Mouse (Mus musculus): Measurements from ENCODE around the gene Rbm44. TPM values are rescaled to one million over a fixed set of nuclear protein-coding genes. Genes with fewer than 3 reads are reported as not detected.
A peak's percentile ranks its signal among the peaks of the same experiment; 100 is the strongest.

Rbm44 gene
- polyA plus RNA-seq, 1 experiment from 2014 or later, result 3.3 TPM

DNA sequence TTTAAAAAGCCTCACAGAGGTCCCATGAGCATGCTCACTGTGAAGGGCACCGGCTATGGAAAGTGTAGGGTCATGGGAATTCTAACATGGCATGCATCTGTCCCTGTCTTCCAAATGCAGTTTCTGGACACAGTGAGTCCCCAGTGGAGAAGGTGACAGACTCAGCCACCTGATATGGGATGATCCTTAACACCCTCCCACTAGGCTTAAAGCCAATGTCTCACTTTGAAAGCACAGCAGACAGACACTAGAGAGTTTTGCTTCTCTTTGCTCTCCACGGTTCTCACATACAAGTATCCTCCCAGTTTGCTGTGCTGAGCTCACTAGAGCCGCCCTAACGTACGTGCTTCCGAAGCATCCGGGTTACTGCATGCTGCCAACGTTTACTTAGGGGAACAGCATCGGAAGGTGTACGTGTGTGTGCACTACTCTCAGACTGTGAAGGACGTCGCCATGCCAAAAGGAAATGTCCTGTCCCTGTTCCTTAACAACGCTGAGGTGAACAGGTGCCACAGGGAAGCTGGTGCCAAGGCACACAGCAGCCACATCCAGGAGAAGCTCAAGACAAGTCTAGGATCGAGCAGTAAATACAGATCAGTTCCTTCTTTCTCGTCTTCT, 41.4 kb upstream of the Rbm44 start:
- peaks cover 5 to 34% of the 10 kb centered on the region in 2 experiments for H3K4me1 ChIP-seq (ENCODE audit: control insufficient read depth in 2 of 2, insufficient read depth in 2 of 2, low read length in 2 of 2)
- no peaks in the 10 kb centered on the region for H3K27me3 ChIP-seq (ENCODE audit: control insufficient read depth, insufficient read depth, low read length)
- 86% methylated on average over 15 of the region's 15 CpGs for WGBS
- 0 out of 2 replicates have a peak overlapping the region, but pooled peaks have one; percentile 8 for H3K9ac ChIP-seq (ENCODE audit: low read length)
- H3K4me2 ChIP-seq (ENCODE audit: low read length), result no peak overlapping the region
- ATAC-seq (ENCODE audit: insufficient number of reproducible peaks, insufficient read depth, low FRiP score, low read depth), result no peak
- H3K27ac ChIP-seq (replicated peaks in 1 of 2; ENCODE audit: control insufficient read depth in 1 of 2, insufficient read depth in 1 of 2, low read depth in 2 of 2, low read length in 2 of 2), result peak overlapping the region; percentile 28 to 37; a peak in 3 of 4 replicates
- H3K36me3 ChIP-seq (ENCODE audit: control insufficient read depth, insufficient read depth, low read length), result peaks cover 92% of the 10 kb centered on the region
- H3K4me3 ChIP-seq (ENCODE audit: control insufficient read depth in 1 of 2, insufficient read depth in 1 of 2, low read depth in 1 of 2, low read length in 2 of 2), result no peak overlapping the region
- no peaks in the 10 kb centered on the region for H3K9me3 ChIP-seq (ENCODE audit: control insufficient read depth, low read length)

DNA sequence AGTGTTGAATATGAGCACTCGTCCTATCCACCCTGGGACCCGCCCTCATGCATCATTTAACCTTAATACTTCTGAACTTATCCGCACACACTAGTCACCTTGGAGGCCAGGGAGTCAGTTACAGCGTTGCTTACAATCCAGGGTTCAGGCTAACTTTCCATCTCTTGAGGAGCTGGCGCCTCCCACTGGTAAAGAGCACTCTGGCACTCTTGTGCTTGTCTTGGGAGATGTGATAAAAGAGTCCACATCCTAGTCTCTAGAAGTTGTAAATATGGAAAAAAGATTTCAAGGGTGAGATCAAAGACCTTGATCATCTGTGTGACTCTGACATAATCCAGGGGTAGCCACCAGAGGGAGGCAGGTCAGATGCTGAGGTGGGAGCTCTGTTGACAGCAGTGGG, 37.3 kb upstream of the Rbm44 start:
- ATAC-seq (ENCODE audit: insufficient number of reproducible peaks, insufficient read depth, low FRiP score, low read depth), result no peak
- Histone ChIP-seq H3K27me3 (ENCODE audit: control insufficient read depth, insufficient read depth, low read length) (no peaks in the 10 kb centered on the region), H3K27ac (replicated peaks in 1 of 2; ENCODE audit: control insufficient read depth in 1 of 2, insufficient read depth in 1 of 2, low read depth in 2 of 2, low read length in 2 of 2) (peak overlapping the region; percentile 41 to 87; a peak in 3 of 4 replicates), H3K36me3 (ENCODE audit: control insufficient read depth, insufficient read depth, low read length) (peaks cover 97% of the 10 kb centered on the region), H3K4me3 (ENCODE audit: control insufficient read depth in 1 of 2, insufficient read depth in 1 of 2, low read depth in 1 of 2, low read length in 2 of 2) (no peak overlapping the region), H3K4me2 (ENCODE audit: low read length) (no peak overlapping the region), H3K9ac (ENCODE audit: low read length) (no peak overlapping the region), H3K4me1 (ENCODE audit: control insufficient read depth in 2 of 2, insufficient read depth in 2 of 2, low read length in 2 of 2) (peaks cover 15 to 52% of the 10 kb centered on the region in 2 experiments), H3K9me3 (ENCODE audit: control insufficient read depth, low read length) (no peaks in the 10 kb centered on the region)
- 57% methylated on average over 5 of the region's 5 CpGs for WGBS

DNA sequence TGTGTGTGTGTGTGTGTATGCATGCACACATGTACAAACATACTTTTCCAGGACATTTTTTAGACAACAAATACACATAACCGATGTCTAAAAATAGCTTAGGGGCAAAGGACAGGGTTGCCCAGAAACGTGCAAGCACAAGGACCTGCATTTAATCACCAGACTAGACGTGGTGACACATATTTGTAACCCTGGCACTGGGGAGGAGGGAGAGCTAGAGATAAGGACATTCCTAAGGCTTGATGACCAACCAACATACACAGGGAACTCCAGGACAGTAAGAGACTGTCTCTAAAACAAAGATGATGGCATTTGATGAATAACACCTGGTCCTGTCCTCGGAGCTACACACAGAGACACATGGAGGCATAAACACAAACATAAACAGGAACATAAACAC, 35.6 kb upstream of the Rbm44 start:
- peaks cover 15 to 38% of the 10 kb centered on the region in 2 experiments for H3K4me1 ChIP-seq (ENCODE audit: control insufficient read depth in 2 of 2, insufficient read depth in 2 of 2, low read length in 2 of 2)
- 0 out of 2 replicates have a peak overlapping the region, but pooled peaks have one; percentile 9 for H3K9ac ChIP-seq (ENCODE audit: low read length)
- peaks cover 97% of the 10 kb centered on the region for H3K36me3 ChIP-seq (ENCODE audit: control insufficient read depth, insufficient read depth, low read length)
- no peaks in the 10 kb centered on the region for H3K9me3 ChIP-seq (ENCODE audit: control insufficient read depth, low read length)
- no peak overlapping the region for H3K4me3 ChIP-seq (ENCODE audit: control insufficient read depth in 1 of 2, insufficient read depth in 1 of 2, low read depth in 1 of 2, low read length in 2 of 2)
- peak overlapping the region; percentile 3 for H3K4me2 ChIP-seq (ENCODE audit: low read length)
- 4% methylated on average over 4 of the region's 4 CpGs for WGBS
- peak overlapping the region; percentile 85 to 87 for H3K27ac ChIP-seq (replicated peaks in 1 of 2; ENCODE audit: control insufficient read depth in 1 of 2, insufficient read depth in 1 of 2, low read depth in 2 of 2, low read length in 2 of 2)
- no peaks in the 10 kb centered on the region for H3K27me3 ChIP-seq (ENCODE audit: control insufficient read depth, insufficient read depth, low read length)
- ATAC-seq (ENCODE audit: insufficient number of reproducible peaks, insufficient read depth, low FRiP score, low read depth), result peak; percentile 81

DNA sequence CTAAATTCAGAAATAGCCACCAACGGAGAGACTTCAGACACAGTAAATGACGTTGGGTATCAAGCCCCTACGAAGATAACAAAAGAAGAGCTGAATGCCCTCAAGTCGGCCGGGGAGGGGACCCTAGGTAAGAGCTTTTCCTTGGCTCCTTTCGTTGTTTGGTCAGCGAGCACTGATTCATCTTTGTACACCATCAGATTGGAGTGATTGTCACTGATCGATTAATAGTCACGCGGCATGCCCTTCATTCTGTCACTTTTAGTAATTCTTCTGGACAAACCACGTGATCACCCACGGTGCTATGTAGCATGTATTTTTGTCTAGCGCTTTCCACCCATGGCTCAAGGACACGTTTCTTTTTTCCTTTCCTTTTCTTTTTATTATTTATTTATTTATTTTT, 32.7 kb upstream of the Rbm44 start:
- no peak for ATAC-seq (ENCODE audit: insufficient number of reproducible peaks, insufficient read depth, low FRiP score, low read depth)
- 92% methylated on average over 14 of the region's 14 CpGs for WGBS

DNA sequence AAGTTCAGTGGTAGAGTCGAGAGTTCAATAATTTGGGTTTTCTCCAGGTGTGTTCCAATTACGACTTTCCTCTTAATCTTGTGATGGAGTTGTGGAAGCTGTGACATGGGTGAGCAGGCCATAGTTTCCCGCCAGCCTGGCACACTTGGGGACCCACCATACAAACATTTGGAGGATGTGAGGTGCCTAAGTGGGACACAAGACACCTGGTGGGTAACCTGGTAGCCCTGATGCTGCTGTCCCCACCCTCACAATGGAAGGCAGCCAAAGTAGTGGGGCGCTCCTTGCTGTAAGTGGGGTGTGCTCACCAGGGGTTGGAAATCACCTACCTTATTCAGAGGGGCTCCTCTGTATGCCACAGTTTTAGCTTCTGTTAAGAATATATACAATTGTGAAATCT, 32.3 kb upstream of the Rbm44 start:
- Histone ChIP-seq H3K9ac (ENCODE audit: low read length) (no peak overlapping the region), H3K27ac (replicated peaks in 1 of 2; ENCODE audit: control insufficient read depth in 1 of 2, insufficient read depth in 1 of 2, low read depth in 2 of 2, low read length in 2 of 2) (no peak overlapping the region), H3K4me3 (ENCODE audit: control insufficient read depth in 1 of 2, insufficient read depth in 1 of 2, low read depth in 1 of 2, low read length in 2 of 2) (no peak overlapping the region), H3K27me3 (ENCODE audit: control insufficient read depth, insufficient read depth, low read length) (no peaks in the 10 kb centered on the region), H3K4me2 (ENCODE audit: low read length) (no peak overlapping the region), H3K4me1 (ENCODE audit: control insufficient read depth in 2 of 2, insufficient read depth in 2 of 2, low read length in 2 of 2) (peaks cover 15 to 32% of the 10 kb centered on the region in 2 experiments), H3K36me3 (ENCODE audit: control insufficient read depth, insufficient read depth, low read length) (peaks cover 92% of the 10 kb centered on the region), H3K9me3 (ENCODE audit: control insufficient read depth, low read length) (no peaks in the 10 kb centered on the region)
- WGBS, result 94% methylated on average over 4 of the region's 4 CpGs
- no peak for ATAC-seq (ENCODE audit: insufficient number of reproducible peaks, insufficient read depth, low FRiP score, low read depth)

More for the DNA sequence above, 32.7 kb upstream of the Rbm44 start:
- Histone ChIP-seq H3K27ac (replicated peaks in 1 of 2; ENCODE audit: control insufficient read depth in 1 of 2, insufficient read depth in 1 of 2, low read depth in 2 of 2, low read length in 2 of 2) (no peak overlapping the region), H3K4me3 (ENCODE audit: control insufficient read depth in 1 of 2, insufficient read depth in 1 of 2, low read depth in 1 of 2, low read length in 2 of 2) (no peak overlapping the region), H3K4me1 (ENCODE audit: control insufficient read depth in 2 of 2, insufficient read depth in 2 of 2, low read length in 2 of 2) (peaks cover 15 to 36% of the 10 kb centered on the region in 2 experiments), H3K4me2 (ENCODE audit: low read length) (no peak overlapping the region), H3K36me3 (ENCODE audit: control insufficient read depth, insufficient read depth, low read length) (peaks cover 94% of the 10 kb centered on the region), H3K9me3 (ENCODE audit: control insufficient read depth, low read length) (no peaks in the 10 kb centered on the region), H3K27me3 (ENCODE audit: control insufficient read depth, insufficient read depth, low read length) (no peaks in the 10 kb centered on the region), H3K9ac (ENCODE audit: low read length) (no peak overlapping the region)

DNA sequence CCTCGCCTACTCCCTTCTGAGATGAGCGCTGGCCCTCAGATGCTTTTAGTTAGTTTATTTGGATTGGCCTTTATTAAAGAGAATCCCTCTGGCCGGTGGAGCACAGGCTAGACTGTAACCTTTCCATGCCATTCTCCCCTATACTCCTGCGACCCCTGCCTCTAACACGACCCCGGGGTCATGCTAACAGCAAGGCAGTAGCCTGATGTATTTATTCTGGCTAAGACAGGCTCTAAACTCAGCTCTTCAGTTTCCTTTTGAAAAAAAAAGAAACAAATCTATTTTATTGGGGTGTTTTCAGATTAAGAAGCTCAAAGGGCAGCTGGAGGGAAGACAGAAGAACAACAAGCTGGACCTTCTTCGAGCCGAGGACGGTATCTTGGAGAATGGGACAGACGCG, 22.8 kb upstream of the Rbm44 start:
- 87% methylated on average over 11 of the region's 11 CpGs for WGBS
- Histone ChIP-seq H3K4me3 (ENCODE audit: control insufficient read depth in 1 of 2, insufficient read depth in 1 of 2, low read depth in 1 of 2, low read length in 2 of 2) (no peak overlapping the region), H3K4me2 (ENCODE audit: low read length) (no peak overlapping the region), H3K9ac (ENCODE audit: low read length) (no peak overlapping the region), H3K27ac (replicated peaks in 1 of 2; ENCODE audit: control insufficient read depth in 1 of 2, insufficient read depth in 1 of 2, low read depth in 2 of 2, low read length in 2 of 2) (no peak overlapping the region), H3K36me3 (ENCODE audit: control insufficient read depth, insufficient read depth, low read length) (peaks cover 87% of the 10 kb centered on the region), H3K4me1 (ENCODE audit: control insufficient read depth in 2 of 2, insufficient read depth in 2 of 2, low read length in 2 of 2) (peaks cover 0 to 3% of the 10 kb centered on the region in 2 experiments; a peak in 1 of 4 replicates), H3K27me3 (ENCODE audit: control insufficient read depth, insufficient read depth, low read length) (no peaks in the 10 kb centered on the region), H3K9me3 (ENCODE audit: control insufficient read depth, low read length) (no peaks in the 10 kb centered on the region)
- no peak for ATAC-seq (ENCODE audit: insufficient number of reproducible peaks, insufficient read depth, low FRiP score, low read depth)

DNA sequence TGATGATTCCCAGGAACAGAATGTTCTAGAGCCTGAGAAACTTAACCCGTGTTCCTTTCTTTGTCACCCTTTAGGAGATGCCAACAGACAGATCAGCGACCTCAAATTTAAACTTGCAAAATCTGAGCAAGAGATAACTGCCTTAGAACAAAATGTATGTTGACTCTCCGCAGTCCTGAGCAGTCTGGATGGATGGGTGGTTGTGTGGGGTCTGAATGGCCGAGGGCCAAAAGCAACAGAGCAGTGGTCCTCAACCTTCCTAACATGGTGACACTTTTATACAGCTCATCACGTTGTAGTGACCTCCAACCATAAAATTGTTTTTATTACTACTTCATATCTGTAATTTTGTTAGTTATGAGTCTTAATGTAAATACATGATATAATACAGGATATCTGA, 21.9 kb upstream of the Rbm44 start:
- no peak for ATAC-seq (ENCODE audit: insufficient number of reproducible peaks, insufficient read depth, low FRiP score, low read depth)
- Histone ChIP-seq H3K4me1 (ENCODE audit: control insufficient read depth in 2 of 2, insufficient read depth in 2 of 2, low read length in 2 of 2) (peaks cover 0 to 2% of the 10 kb centered on the region in 2 experiments; a peak in 1 of 4 replicates), H3K36me3 (ENCODE audit: control insufficient read depth, insufficient read depth, low read length) (peaks cover 93% of the 10 kb centered on the region), H3K27ac (replicated peaks in 1 of 2; ENCODE audit: control insufficient read depth in 1 of 2, insufficient read depth in 1 of 2, low read depth in 2 of 2, low read length in 2 of 2) (no peak overlapping the region), H3K4me2 (ENCODE audit: low read length) (no peak overlapping the region), H3K27me3 (ENCODE audit: control insufficient read depth, insufficient read depth, low read length) (no peaks in the 10 kb centered on the region), H3K9me3 (ENCODE audit: control insufficient read depth, low read length) (0 out of 2 replicates have a peak, but pooled peaks cover under 1% of the 10 kb centered on the region), H3K9ac (ENCODE audit: low read length) (no peak overlapping the region), H3K4me3 (ENCODE audit: control insufficient read depth in 1 of 2, insufficient read depth in 1 of 2, low read depth in 1 of 2, low read length in 2 of 2) (no peak overlapping the region)
- WGBS, result 93% methylated on average over 5 of the region's 5 CpGs

DNA sequence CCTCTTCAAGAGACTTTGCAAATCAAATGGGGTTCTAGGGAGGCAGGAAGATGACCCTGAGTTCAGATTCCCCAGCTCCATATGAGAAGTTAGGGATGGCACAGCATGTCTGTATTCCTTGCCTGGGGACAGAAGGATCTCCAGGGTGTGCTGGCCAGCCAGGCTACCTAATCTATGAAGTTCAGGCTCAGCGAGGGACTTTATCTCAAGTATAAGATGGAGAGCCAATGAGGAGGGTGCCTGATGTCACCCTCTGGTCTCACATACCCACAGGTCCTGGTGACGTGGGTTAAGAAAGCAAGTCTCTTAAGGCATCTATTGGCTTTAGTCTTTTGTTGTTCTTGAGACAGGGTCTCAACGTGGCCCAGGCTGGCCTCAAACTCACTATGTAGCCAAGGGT, 21.4 kb upstream of the Rbm44 start:
- no peaks in the 10 kb centered on the region for H3K27me3 ChIP-seq (ENCODE audit: control insufficient read depth, insufficient read depth, low read length)
- H3K9me3 ChIP-seq (ENCODE audit: control insufficient read depth, low read length), result 0 out of 2 replicates have a peak, but pooled peaks cover 5% of the 10 kb centered on the region
- H3K4me1 ChIP-seq (ENCODE audit: control insufficient read depth in 2 of 2, insufficient read depth in 2 of 2, low read length in 2 of 2), result no peaks in the 10 kb centered on the region
- no peak overlapping the region for H3K4me3 ChIP-seq (ENCODE audit: control insufficient read depth in 1 of 2, insufficient read depth in 1 of 2, low read depth in 1 of 2, low read length in 2 of 2)
- 77% methylated on average over 3 of the region's 3 CpGs for WGBS
- no peak overlapping the region for H3K27ac ChIP-seq (replicated peaks in 1 of 2; ENCODE audit: control insufficient read depth in 1 of 2, insufficient read depth in 1 of 2, low read depth in 2 of 2, low read length in 2 of 2)
- H3K36me3 ChIP-seq (ENCODE audit: control insufficient read depth, insufficient read depth, low read length), result peaks cover 98% of the 10 kb centered on the region
- no peak overlapping the region for H3K9ac ChIP-seq (ENCODE audit: low read length)
- no peak overlapping the region for H3K4me2 ChIP-seq (ENCODE audit: low read length)
- ATAC-seq (ENCODE audit: insufficient number of reproducible peaks, insufficient read depth, low FRiP score, low read depth), result no peak

Measured in heart, embryonic 14.5 days (tissue).